Mouse (Mus musculus): ENCODE measurements at regions not wholly inside any gene's neighbourhood (a gene's known extent, or its start where the extent isn't known, plus 50 kb on each side); places are given as distances from the start of the nearest gene placed in this dataset.
"Not testable (repeated sequence)": the region's sequence is repeated elsewhere in the genome, so short reads cannot be mapped to it uniquely, and the experiment has no call there.

- H3K9ac ChIP-seq (replicated peaks; ENCODE audit: low read depth, low read length): no peak overlapping the region
- 79% methylated on average over 4 of the region's 4 CpGs for WGBS
Observed at GRCm38 (mm10) chr12:8439486-8439885, 60.3 kb downstream of the Rhob start.

GRCm38 (mm10) chr12:8438638-8439037, 61.2 kb downstream of the Rhob start:
- H3K27me3 ChIP-seq (ENCODE audit: control insufficient read depth, insufficient read depth, low read length): no peaks in the 10 kb centered on the region
- WGBS: 76% methylated on average over 4 of the region's 4 CpGs
- no peak overlapping the region for H3K4me2 ChIP-seq (replicated peaks; ENCODE audit: low read depth, low read length)
- H3K27ac ChIP-seq (ENCODE audit: low read length): no peak overlapping the region
- no peak overlapping the region for H3K4me3 ChIP-seq (ENCODE audit: low read depth, low read length)
- no peaks in the 10 kb centered on the region for H3K36me3 ChIP-seq (ENCODE audit: control insufficient read depth, insufficient read depth, low read length)
- ATAC-seq (ENCODE audit: insufficient number of reproducible peaks, insufficient read depth, low FRiP score, low read depth): no peak
- H3K4me1 ChIP-seq (ENCODE audit: control insufficient read depth, insufficient read depth, low read length): peaks cover 16% of the 10 kb centered on the region; the same call in 1 of the 2 replicates
- H3K9me3 ChIP-seq (ENCODE audit: control insufficient read depth, low read depth, low read length): no peaks in the 10 kb centered on the region
- no peak overlapping the region for H3K9ac ChIP-seq (replicated peaks; ENCODE audit: low read depth, low read length)

More at GRCm38 (mm10) chr12:8439486-8439885, 60.3 kb downstream of the Rhob start:
- Histone ChIP-seq H3K4me2 (replicated peaks; ENCODE audit: low read depth, low read length) (no peak overlapping the region), H3K27me3 (ENCODE audit: control insufficient read depth, insufficient read depth, low read length) (no peaks in the 10 kb centered on the region), H3K27ac (ENCODE audit: low read length) (no peak overlapping the region), H3K4me3 (ENCODE audit: low read depth, low read length) (no peak overlapping the region), H3K4me1 (ENCODE audit: control insufficient read depth, insufficient read depth, low read length) (peaks cover 11% of the 10 kb centered on the region; the same call in 1 of the 2 replicates), H3K9me3 (ENCODE audit: control insufficient read depth, low read depth, low read length) (no peaks in the 10 kb centered on the region), H3K36me3 (ENCODE audit: control insufficient read depth, insufficient read depth, low read length) (no peaks in the 10 kb centered on the region)
- ATAC-seq (ENCODE audit: insufficient number of reproducible peaks, insufficient read depth, low FRiP score, low read depth): no peak

DNA sequence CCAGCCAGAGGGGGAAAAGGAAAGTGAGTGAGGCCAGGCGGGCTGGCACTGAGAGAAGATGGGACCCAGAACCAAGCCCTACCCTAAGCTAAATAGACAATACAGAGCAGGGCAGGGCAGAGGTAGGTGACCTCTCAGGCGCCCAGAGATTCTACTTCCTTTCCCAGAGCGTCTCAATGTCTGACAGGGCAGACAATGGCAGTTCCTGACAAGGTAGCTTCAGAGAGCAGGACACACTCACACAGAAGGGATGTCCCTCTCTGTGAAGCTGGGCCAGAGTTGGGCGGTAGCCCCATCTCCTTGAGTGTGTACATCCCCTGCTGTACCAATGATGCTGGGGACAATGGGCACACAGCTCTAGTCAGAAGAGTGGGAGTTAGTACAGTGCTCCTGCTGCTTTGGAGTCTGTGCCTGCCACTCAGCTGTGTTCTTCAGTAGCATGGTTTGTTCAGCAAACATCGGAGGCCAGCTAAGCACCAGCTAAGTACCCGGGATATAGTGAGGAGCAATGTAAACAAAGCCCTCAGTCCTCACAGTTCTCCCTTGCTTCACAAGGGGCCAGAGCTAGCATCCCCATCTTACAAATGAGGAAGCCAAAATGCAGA, 62.7 kb downstream of the Rhob start:
- Histone ChIP-seq H3K36me3 (ENCODE audit: control insufficient read depth, insufficient read depth, low read length) (no peaks in the 10 kb centered on the region), H3K9me3 (ENCODE audit: control insufficient read depth, low read depth, low read length) (no peaks in the 10 kb centered on the region), H3K4me2 (replicated peaks; ENCODE audit: low read depth, low read length) (no peak overlapping the region), H3K9ac (replicated peaks; ENCODE audit: low read depth, low read length) (no peak overlapping the region), H3K27ac (ENCODE audit: low read length) (no peak overlapping the region), H3K4me1 (ENCODE audit: control insufficient read depth, insufficient read depth, low read length) (peaks cover 24% of the 10 kb centered on the region; the same call in 1 of the 2 replicates), H3K4me3 (ENCODE audit: low read depth, low read length) (no peak overlapping the region), H3K27me3 (ENCODE audit: control insufficient read depth, insufficient read depth, low read length) (no peaks in the 10 kb centered on the region)
- WGBS: 47% methylated on average over 6 of the region's 6 CpGs
- ATAC-seq (ENCODE audit: insufficient number of reproducible peaks, insufficient read depth, low FRiP score, low read depth): no peak

DNA sequence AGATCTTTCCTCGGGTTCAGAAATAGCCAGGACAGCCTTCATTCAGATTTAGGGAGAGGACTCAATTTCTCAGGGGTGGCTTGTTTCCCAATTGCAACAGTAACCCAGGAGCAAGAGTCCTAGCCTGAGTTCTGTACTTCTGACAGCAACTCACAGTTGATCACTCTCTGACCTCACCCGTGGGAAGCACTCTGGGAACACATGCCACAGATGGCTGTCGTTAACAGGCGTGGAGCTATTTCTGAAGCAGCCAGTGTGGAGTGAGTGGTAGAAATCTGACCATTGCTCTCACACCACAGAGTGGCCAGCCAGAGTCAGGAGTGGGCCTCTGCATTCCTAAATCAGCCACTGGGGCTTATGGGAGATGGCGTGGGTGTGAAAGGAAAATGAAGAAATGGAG, 63.3 kb downstream of the Rhob start:
- ATAC-seq (ENCODE audit: insufficient number of reproducible peaks, insufficient read depth, low FRiP score, low read depth): no peak
- 59% methylated on average over 5 of the region's 5 CpGs for WGBS
- Histone ChIP-seq H3K9me3 (ENCODE audit: control insufficient read depth, low read depth, low read length) (no peaks in the 10 kb centered on the region), H3K27me3 (ENCODE audit: control insufficient read depth, insufficient read depth, low read length) (no peaks in the 10 kb centered on the region), H3K27ac (ENCODE audit: low read length) (no peak overlapping the region), H3K4me3 (ENCODE audit: low read depth, low read length) (no peak overlapping the region), H3K36me3 (ENCODE audit: control insufficient read depth, insufficient read depth, low read length) (no peaks in the 10 kb centered on the region), H3K9ac (replicated peaks; ENCODE audit: low read depth, low read length) (no peak overlapping the region), H3K4me1 (ENCODE audit: control insufficient read depth, insufficient read depth, low read length) (peaks cover 26% of the 10 kb centered on the region; the same call in 1 of the 2 replicates), H3K4me2 (replicated peaks; ENCODE audit: low read depth, low read length) (no peak overlapping the region)

DNA sequence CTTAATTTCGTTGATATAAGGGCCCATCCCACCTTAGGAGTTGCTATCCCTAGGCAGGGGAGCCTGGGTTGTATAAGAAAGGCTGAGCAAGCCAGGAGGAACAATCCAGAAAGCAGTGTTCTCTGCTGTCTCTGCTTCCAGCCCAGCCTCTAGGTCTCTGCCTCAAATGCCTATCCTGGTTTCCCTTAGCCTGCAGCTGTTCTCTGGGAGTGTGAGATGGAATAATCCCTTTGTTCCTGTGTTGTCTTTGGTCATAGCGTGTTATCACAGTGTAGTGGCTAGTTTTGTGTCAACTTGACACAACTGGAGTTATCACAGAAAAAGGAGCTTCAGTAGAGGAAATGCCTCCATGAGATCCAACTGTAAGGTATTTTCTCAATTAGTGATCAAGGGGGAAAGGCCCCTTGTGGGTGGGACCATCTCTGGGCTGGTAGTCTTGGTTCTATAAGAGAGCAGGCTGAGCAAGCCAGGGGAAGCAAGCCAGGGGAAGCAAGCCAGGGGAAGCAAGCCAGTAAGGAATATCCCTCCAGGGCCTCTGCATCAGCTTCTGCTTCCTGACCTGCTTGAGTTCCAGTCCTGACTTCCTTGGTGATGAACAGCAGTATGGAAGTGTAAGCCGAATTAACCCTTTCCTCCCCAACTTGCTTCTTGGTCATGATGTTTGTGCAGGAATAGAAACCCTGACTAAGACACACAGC, 64.0 kb downstream of the Rhob start:
- not testable (repeated sequence) for H3K27ac ChIP-seq (ENCODE audit: low read length); H3K4me3 ChIP-seq (ENCODE audit: low read depth, low read length); H3K27me3 ChIP-seq (ENCODE audit: control insufficient read depth, insufficient read depth, low read length); H3K9me3 ChIP-seq (ENCODE audit: control insufficient read depth, low read depth, low read length); ATAC-seq (ENCODE audit: insufficient number of reproducible peaks, insufficient read depth, low FRiP score, low read depth); H3K36me3 ChIP-seq (ENCODE audit: control insufficient read depth, insufficient read depth, low read length); H3K4me2 ChIP-seq (replicated peaks; ENCODE audit: low read depth, low read length); H3K9ac ChIP-seq (replicated peaks; ENCODE audit: low read depth, low read length)
- H3K4me1 ChIP-seq (ENCODE audit: control insufficient read depth, insufficient read depth, low read length): peaks cover 26% of the 10 kb centered on the region; the same call in 1 of the 2 replicates
- WGBS: 80% methylated on average over 3 of the region's 3 CpGs

DNA sequence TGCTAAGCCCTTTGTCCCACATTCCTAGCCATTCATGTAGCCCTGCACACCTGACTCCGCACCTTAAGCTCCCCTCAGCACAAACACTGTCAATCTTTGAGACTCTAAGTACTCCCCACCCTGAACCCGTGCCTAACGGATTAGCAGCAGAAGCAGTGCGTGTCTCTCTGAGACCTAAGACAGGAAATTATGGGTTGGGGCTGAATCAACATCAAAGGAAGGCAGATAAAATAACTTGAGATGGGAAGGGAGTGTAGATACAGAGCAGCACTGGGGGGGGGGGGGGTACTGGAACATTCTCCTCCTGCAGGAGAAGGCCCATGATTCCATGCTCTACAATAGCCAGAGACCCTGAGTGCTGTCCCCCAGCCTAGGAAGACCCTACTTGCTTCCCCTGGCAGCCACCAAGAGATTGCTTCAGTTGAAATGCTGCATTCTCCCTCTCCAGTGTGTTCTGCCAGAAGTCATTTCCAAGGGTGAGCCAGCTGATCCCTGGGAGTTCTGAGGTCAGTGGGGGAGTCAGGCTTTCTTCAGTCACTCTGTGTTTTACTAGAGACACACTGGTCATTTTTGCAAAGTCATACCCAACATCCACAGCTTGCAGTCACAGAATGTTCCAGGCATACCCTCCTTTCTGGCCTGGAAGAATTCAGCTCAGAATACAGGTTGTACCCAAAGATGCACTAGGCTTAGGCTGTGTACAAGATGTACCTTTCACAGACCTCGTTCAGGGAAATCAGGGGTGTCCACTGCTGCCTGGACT, 71.4 kb downstream of the Rhob start:
- Histone ChIP-seq H3K4me3 (ENCODE audit: low read depth, low read length) (no peak overlapping the region), H3K4me2 (replicated peaks; ENCODE audit: low read depth, low read length) (no peak overlapping the region), H3K36me3 (ENCODE audit: control insufficient read depth, insufficient read depth, low read length) (no peaks in the 10 kb centered on the region), H3K4me1 (ENCODE audit: control insufficient read depth, insufficient read depth, low read length) (peaks cover 10% of the 10 kb centered on the region; the same call in 1 of the 2 replicates), H3K27ac (ENCODE audit: low read length) (no peak overlapping the region), H3K9ac (replicated peaks; ENCODE audit: low read depth, low read length) (no peak overlapping the region), H3K9me3 (ENCODE audit: control insufficient read depth, low read depth, low read length) (no peaks in the 10 kb centered on the region), H3K27me3 (ENCODE audit: control insufficient read depth, insufficient read depth, low read length) (no peaks in the 10 kb centered on the region)
- 46% methylated on average over 5 of the region's 5 CpGs for WGBS
- no peak for ATAC-seq (ENCODE audit: insufficient number of reproducible peaks, insufficient read depth, low FRiP score, low read depth)

DNA sequence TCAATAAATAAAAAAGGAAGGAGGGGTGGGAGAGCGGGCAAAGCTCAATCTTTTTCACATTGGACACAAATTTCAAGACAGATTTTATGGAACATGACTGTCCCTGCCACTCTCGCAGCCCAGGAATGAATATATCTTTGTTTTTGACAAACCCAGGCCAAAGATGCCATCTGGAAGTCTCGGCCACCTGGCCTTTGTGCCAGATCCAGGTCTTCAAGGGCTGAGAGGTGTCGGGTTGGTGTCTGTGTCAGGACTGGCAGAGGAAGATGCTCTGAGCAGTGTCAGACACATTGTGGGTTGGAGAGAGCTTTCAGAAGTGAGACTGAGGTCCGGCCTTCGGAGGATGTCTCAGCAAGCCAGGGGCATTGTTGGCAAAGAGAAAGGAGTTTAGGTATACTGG, 75.3 kb downstream of the Rhob start:
- ATAC-seq (ENCODE audit: insufficient number of reproducible peaks, insufficient read depth, low FRiP score, low read depth): no peak
- H3K4me3 ChIP-seq (ENCODE audit: low read depth, low read length): no peak overlapping the region
- no peaks in the 10 kb centered on the region for H3K36me3 ChIP-seq (ENCODE audit: control insufficient read depth, insufficient read depth, low read length)
- H3K27ac ChIP-seq (ENCODE audit: low read length): no peak overlapping the region
- WGBS: 90% methylated on average over 6 of the region's 6 CpGs
- no peaks in the 10 kb centered on the region for H3K4me1 ChIP-seq (ENCODE audit: control insufficient read depth, insufficient read depth, low read length)
- H3K4me2 ChIP-seq (replicated peaks; ENCODE audit: low read depth, low read length): no peak overlapping the region
- no peak overlapping the region for H3K9ac ChIP-seq (replicated peaks; ENCODE audit: low read depth, low read length)
- H3K9me3 ChIP-seq (ENCODE audit: control insufficient read depth, low read depth, low read length): no peaks in the 10 kb centered on the region
- H3K27me3 ChIP-seq (ENCODE audit: control insufficient read depth, insufficient read depth, low read length): no peaks in the 10 kb centered on the region

- no peak for ATAC-seq (ENCODE audit: insufficient number of reproducible peaks, insufficient read depth, low FRiP score, low read depth)
- Histone ChIP-seq H3K27me3 (ENCODE audit: control insufficient read depth, insufficient read depth, low read length) (no peaks in the 10 kb centered on the region), H3K36me3 (ENCODE audit: control insufficient read depth, insufficient read depth, low read length) (no peaks in the 10 kb centered on the region), H3K9ac (replicated peaks; ENCODE audit: low read depth, low read length) (no peak overlapping the region), H3K4me3 (ENCODE audit: low read depth, low read length) (no peak overlapping the region), H3K4me2 (replicated peaks; ENCODE audit: low read depth, low read length) (no peak overlapping the region), H3K4me1 (ENCODE audit: control insufficient read depth, insufficient read depth, low read length) (no peaks in the 10 kb centered on the region), H3K27ac (ENCODE audit: low read length) (no peak overlapping the region), H3K9me3 (ENCODE audit: control insufficient read depth, low read depth, low read length) (no peaks in the 10 kb centered on the region)
- WGBS: 54% methylated on average over 5 of the region's 5 CpGs
Observed at GRCm38 (mm10) chr12:8422676-8423075, 77.1 kb downstream of the Rhob start.
